Mouse (Mus musculus): ENCODE results near the gene Utp15. TPM values are rescaled to one million over a fixed set of nuclear protein-coding genes. Genes with fewer than 3 reads are reported as not detected.

Gene Utp15
- polyA plus RNA-seq, 1 experiment from 2014 or later, result 27.3 TPM

- H3K9ac ChIP-seq, result no peak overlapping the region
- H3K4me2 ChIP-seq, result no peak overlapping the region
- no peak for ATAC-seq (ENCODE audit: low FRiP score)
- peaks cover 26% of the 10 kb centered on the region for H3K36me3 ChIP-seq
- H3K9me3 ChIP-seq, result no peaks in the 10 kb centered on the region
- H3K27me3 ChIP-seq, result no peaks in the 10 kb centered on the region
- 67% methylated on average over 5 of the region's 5 CpGs for WGBS
- H3K27ac ChIP-seq, result no peak overlapping the region
- no peak overlapping the region for H3K4me3 ChIP-seq
- peaks cover 8% of the 10 kb centered on the region for H3K4me1 ChIP-seq (replicated peaks)
Measured at GRCm38 (mm10) chr13:98244571-98245350, 18.1 kb downstream of the Utp15 start.

- ATAC-seq (ENCODE audit: low FRiP score), result no peak
- no peaks in the 10 kb centered on the region for H3K9me3 ChIP-seq
- 0 out of 2 replicates have a peak, but pooled peaks cover 4% of the 10 kb centered on the region for H3K27me3 ChIP-seq
- H3K4me2 ChIP-seq, result no peak overlapping the region
- no peak overlapping the region for H3K9ac ChIP-seq
- H3K27ac ChIP-seq, result no peak overlapping the region
- 74% methylated on average over 9 of the region's 9 CpGs for WGBS
- no peaks in the 10 kb centered on the region for H3K36me3 ChIP-seq
- no peak overlapping the region for H3K4me3 ChIP-seq
- peaks cover 8% of the 10 kb centered on the region for H3K4me1 ChIP-seq (replicated peaks)
Measured at GRCm38 (mm10) chr13:98241531-98242282, 21.1 kb downstream of the Utp15 start.

GRCm38 (mm10) chr13:98239978-98240641 lies 22.7 kb downstream of the Utp15 start:
- ATAC-seq (ENCODE audit: low FRiP score), result no peak
- no peak overlapping the region for H3K9ac ChIP-seq
- H3K36me3 ChIP-seq, result no peaks in the 10 kb centered on the region
- H3K27me3 ChIP-seq, result 0 out of 2 replicates have a peak, but pooled peaks cover 4% of the 10 kb centered on the region
- no peak overlapping the region for H3K27ac ChIP-seq
- peaks cover 8% of the 10 kb centered on the region for H3K4me1 ChIP-seq (replicated peaks)
- H3K4me2 ChIP-seq, result no peak overlapping the region
- WGBS, result 19% methylated on average over 12 of the region's 12 CpGs
- H3K9me3 ChIP-seq, result no peaks in the 10 kb centered on the region
- no peak overlapping the region for H3K4me3 ChIP-seq

- H3K4me3 ChIP-seq, result no peak overlapping the region
- H3K9me3 ChIP-seq, result no peaks in the 10 kb centered on the region
- H3K4me2 ChIP-seq, result no peak overlapping the region
- H3K27me3 ChIP-seq, result 0 out of 2 replicates have a peak, but pooled peaks cover 4% of the 10 kb centered on the region
- no peaks in the 10 kb centered on the region for H3K36me3 ChIP-seq
- ATAC-seq (ENCODE audit: low FRiP score), result no peak
- H3K27ac ChIP-seq, result no peak overlapping the region
- WGBS, result 85% methylated on average over 6 of the region's 6 CpGs
- no peaks in the 10 kb centered on the region for H3K4me1 ChIP-seq (replicated peaks)
- H3K9ac ChIP-seq, result no peak overlapping the region
Measured at GRCm38 (mm10) chr13:98235451-98235850, 27.4 kb downstream of the Utp15 start.

- no peaks in the 10 kb centered on the region for H3K4me1 ChIP-seq (replicated peaks)
- no peak for ATAC-seq (ENCODE audit: low FRiP score)
- no peak overlapping the region for H3K4me2 ChIP-seq
- H3K9me3 ChIP-seq, result no peaks in the 10 kb centered on the region
- no peaks in the 10 kb centered on the region for H3K36me3 ChIP-seq
- 93% methylated on average over 1 of the region's 1 CpGs for WGBS
- no peak overlapping the region for H3K9ac ChIP-seq
- H3K27me3 ChIP-seq, result no peaks in the 10 kb centered on the region
- no peak overlapping the region for H3K27ac ChIP-seq
- no peak overlapping the region for H3K4me3 ChIP-seq
Measured at GRCm38 (mm10) chr13:98230511-98230910, 32.3 kb downstream of the Utp15 start.

GRCm38 (mm10) chr13:98226225-98226624 lies 36.6 kb downstream of the Utp15 start:
- H3K27me3 ChIP-seq, result 0 out of 2 replicates have a peak, but pooled peaks cover 3% of the 10 kb centered on the region
- H3K4me2 ChIP-seq, result no peak overlapping the region
- 77% methylated on average over 2 of the region's 2 CpGs for WGBS
- no peak for ATAC-seq (ENCODE audit: low FRiP score)
- H3K4me3 ChIP-seq, result no peak overlapping the region
- peaks cover 3% of the 10 kb centered on the region for H3K4me1 ChIP-seq (replicated peaks)
- H3K36me3 ChIP-seq, result no peaks in the 10 kb centered on the region
- H3K9me3 ChIP-seq, result no peaks in the 10 kb centered on the region
- no peak overlapping the region for H3K9ac ChIP-seq
- no peak overlapping the region for H3K27ac ChIP-seq

GRCm38 (mm10) chr13:98222848-98223247 lies 40.0 kb downstream of the Utp15 start:
- H3K4me2 ChIP-seq, result peak overlapping the region; percentile 32
- no peak overlapping the region for H3K4me3 ChIP-seq
- peak; percentile 66 for ATAC-seq (ENCODE audit: low FRiP score)
- no peak overlapping the region for H3K9ac ChIP-seq
- H3K9me3 ChIP-seq, result no peaks in the 10 kb centered on the region
- 0 out of 2 replicates have a peak, but pooled peaks cover 3% of the 10 kb centered on the region for H3K27me3 ChIP-seq
- H3K27ac ChIP-seq, result no peak overlapping the region
- no peaks in the 10 kb centered on the region for H3K36me3 ChIP-seq
- H3K4me1 ChIP-seq (replicated peaks), result peaks cover 3% of the 10 kb centered on the region
- 37% methylated on average over 12 of the region's 12 CpGs for WGBS

GRCm38 (mm10) chr13:98210137-98210536 lies 52.7 kb downstream of the Utp15 start:
- no peak overlapping the region for H3K4me2 ChIP-seq
- H3K4me3 ChIP-seq, result no peak overlapping the region
- no peaks in the 10 kb centered on the region for H3K36me3 ChIP-seq
- H3K27ac ChIP-seq, result no peak overlapping the region
- H3K27me3 ChIP-seq, result peaks cover 11% of the 10 kb centered on the region
- peaks cover 7% of the 10 kb centered on the region for H3K4me1 ChIP-seq (replicated peaks)
- no peak overlapping the region for H3K9ac ChIP-seq
- 81% methylated on average over 7 of the region's 7 CpGs for WGBS
- ATAC-seq (ENCODE audit: low FRiP score), result no peak
- no peaks in the 10 kb centered on the region for H3K9me3 ChIP-seq

GRCm38 (mm10) chr13:98208842-98209241 lies 54.0 kb downstream of the Utp15 start:
- H3K9ac ChIP-seq, result no peak overlapping the region
- WGBS, result 48% methylated on average over 9 of the region's 9 CpGs

GRCm38 (mm10) chr13:98206546-98206870 lies 56.3 kb downstream of the Utp15 start:
- no peaks in the 10 kb centered on the region for H3K36me3 ChIP-seq
- H3K4me3 ChIP-seq, result peak overlapping the region; percentile 61
- peak overlapping the region; percentile 79 for H3K9ac ChIP-seq
- peaks cover 9% of the 10 kb centered on the region for H3K4me1 ChIP-seq (replicated peaks)
- ATAC-seq (ENCODE audit: low FRiP score), result no peak
- peaks cover 16% of the 10 kb centered on the region for H3K27me3 ChIP-seq
- 2% methylated on average over 13 of the region's 13 CpGs for WGBS
- peak overlapping the region; percentile 52 for H3K27ac ChIP-seq
- no peaks in the 10 kb centered on the region for H3K9me3 ChIP-seq
- peak overlapping the region; percentile 96 for H3K4me2 ChIP-seq

More at GRCm38 (mm10) chr13:98208842-98209241, 54.0 kb downstream of the Utp15 start:
- no peak overlapping the region for H3K4me2 ChIP-seq
- H3K4me3 ChIP-seq, result no peak overlapping the region
- H3K27me3 ChIP-seq, result peaks cover 13% of the 10 kb centered on the region
- H3K4me1 ChIP-seq (replicated peaks), result peaks cover 9% of the 10 kb centered on the region
- no peak for ATAC-seq (ENCODE audit: low FRiP score)
- H3K9me3 ChIP-seq, result no peaks in the 10 kb centered on the region
- H3K27ac ChIP-seq, result no peak overlapping the region
- H3K36me3 ChIP-seq, result no peaks in the 10 kb centered on the region

- peak within 1 kb of the TSS; percentile 52 for H3K27ac ChIP-seq
- H3K9ac ChIP-seq, result peak within 1 kb of the TSS; percentile 79
- WGBS, result 1% methylated on average over 60 of the region's 76 CpGs
- peaks cover 16% of the 10 kb centered on the region for H3K27me3 ChIP-seq
- H3K4me1 ChIP-seq (replicated peaks), result peaks cover 14% of the 10 kb centered on the region
- H3K9me3 ChIP-seq, result no peaks in the 10 kb centered on the region
- no peaks in the 10 kb centered on the region for H3K36me3 ChIP-seq
- ATAC-seq (ENCODE audit: low FRiP score), result peak; percentile 89
- peak within 1 kb of the TSS; percentile 96 for H3K4me2 ChIP-seq
- peak within 1 kb of the TSS; percentile 61 for H3K4me3 ChIP-seq
Measured at GRCm38 (mm10) chr13:98205771-98206545, 56.9 kb downstream of the Utp15 start, which contains the start of gene Arhgef28. Gene Arhgef28 (minus strand): TSS chr13:98206439.

Measured in hindbrain, embryonic 13.5 days (tissue).